Mouse (Mus musculus): ENCODE measurements around the gene Supt3. TPM values are rescaled to one million over a fixed set of nuclear protein-coding genes. Genes with fewer than 3 reads are reported as not detected.

Supt3 gene
- polyA plus RNA-seq, 1 experiment from 2014 or later: 27.0 TPM

DNA sequence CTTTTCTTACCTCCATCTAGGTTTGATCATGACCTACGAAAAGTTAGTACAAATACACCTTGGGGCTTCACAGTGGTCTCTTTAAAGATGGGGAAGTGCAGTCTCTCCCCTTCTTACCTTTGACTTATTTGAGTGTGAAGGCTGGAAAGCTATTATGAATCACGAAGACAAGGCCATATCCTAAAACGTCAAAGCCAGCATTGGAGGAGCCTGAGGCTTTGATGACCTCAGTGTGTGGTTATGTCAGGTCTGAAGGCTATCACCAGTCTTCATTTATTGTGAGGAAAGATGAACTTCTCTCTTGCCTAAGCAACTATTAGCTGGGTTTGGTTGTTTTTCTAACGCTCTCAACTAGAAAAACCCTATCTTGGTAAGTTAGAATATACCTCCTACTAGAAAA is 239.8 kb downstream of the Supt3 start:
- Histone ChIP-seq H3K9me3 (ENCODE audit: control insufficient read depth, low read length) (no peaks in the 10 kb centered on the region), H3K36me3 (ENCODE audit: control insufficient read depth, insufficient read depth, low read length) (no peaks in the 10 kb centered on the region), H3K4me1 (ENCODE audit: control insufficient read depth, insufficient read depth, low read length) (no peaks in the 10 kb centered on the region), H3K27ac (ENCODE audit: low read depth, low read length) (no peak overlapping the region), H3K4me2 (no peak overlapping the region), H3K9ac (ENCODE audit: low read length) (no peak overlapping the region), H3K27me3 (ENCODE audit: control insufficient read depth, insufficient read depth, low read length) (no peaks in the 10 kb centered on the region), H3K4me3 (ENCODE audit: low read depth, low read length) (no peak overlapping the region)
- ATAC-seq (ENCODE audit: low FRiP score): no peak
- no peak for DNase-seq (ENCODE audit: low spot score, missing footprints)
- 90% methylated on average over 4 of the region's 4 CpGs for WGBS

DNA sequence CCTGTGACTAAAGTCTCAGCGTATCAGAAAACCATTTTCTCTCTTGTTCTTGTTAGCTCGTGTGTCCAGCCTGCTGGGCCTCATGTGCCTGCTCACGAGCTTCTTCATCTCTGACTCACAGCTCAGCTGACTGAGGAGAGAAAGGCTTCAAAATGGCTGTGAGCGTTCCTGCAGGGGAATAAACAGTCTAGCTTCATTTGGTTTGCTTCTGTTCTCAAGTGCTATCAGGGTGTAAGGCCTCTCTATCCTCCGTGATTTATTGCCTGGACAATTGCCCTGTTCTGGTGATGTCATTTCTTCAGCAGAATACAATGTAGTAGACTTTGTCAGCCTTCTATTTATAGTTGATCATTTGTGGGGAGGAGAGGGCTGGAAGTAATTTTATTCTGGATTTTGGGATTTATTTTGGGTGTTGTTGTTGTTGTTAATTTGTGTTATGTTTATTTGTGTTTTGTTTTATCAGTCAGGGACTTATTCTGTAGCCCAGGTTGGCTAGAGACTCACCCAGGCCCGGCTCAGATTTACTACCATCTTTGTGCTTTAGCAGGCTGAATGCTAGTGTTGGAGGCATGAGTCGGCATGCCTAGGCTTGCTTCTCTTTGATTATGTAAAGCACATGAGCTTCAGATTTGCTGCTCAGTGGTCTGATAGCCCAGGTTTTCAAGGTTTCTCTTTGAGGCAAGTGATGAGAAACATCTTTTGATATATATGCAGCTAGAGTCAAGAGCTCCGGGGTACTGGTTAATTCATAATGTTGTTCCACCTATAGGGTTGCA is 243.4 kb downstream of the Supt3 start:
- Histone ChIP-seq H3K4me1 (ENCODE audit: control insufficient read depth, insufficient read depth, low read length) (no peaks in the 10 kb centered on the region), H3K9me3 (ENCODE audit: control insufficient read depth, low read length) (no peaks in the 10 kb centered on the region), H3K9ac (ENCODE audit: low read length) (no peak overlapping the region), H3K36me3 (ENCODE audit: control insufficient read depth, insufficient read depth, low read length) (no peaks in the 10 kb centered on the region), H3K4me2 (no peak overlapping the region), H3K27me3 (ENCODE audit: control insufficient read depth, insufficient read depth, low read length) (no peaks in the 10 kb centered on the region), H3K27ac (ENCODE audit: low read depth, low read length) (no peak overlapping the region), H3K4me3 (ENCODE audit: low read depth, low read length) (no peak overlapping the region)
- WGBS: 88% methylated on average over 8 of the region's 8 CpGs
- ATAC-seq (ENCODE audit: low FRiP score): no peak
- no peak for DNase-seq (ENCODE audit: low spot score, missing footprints)

DNA sequence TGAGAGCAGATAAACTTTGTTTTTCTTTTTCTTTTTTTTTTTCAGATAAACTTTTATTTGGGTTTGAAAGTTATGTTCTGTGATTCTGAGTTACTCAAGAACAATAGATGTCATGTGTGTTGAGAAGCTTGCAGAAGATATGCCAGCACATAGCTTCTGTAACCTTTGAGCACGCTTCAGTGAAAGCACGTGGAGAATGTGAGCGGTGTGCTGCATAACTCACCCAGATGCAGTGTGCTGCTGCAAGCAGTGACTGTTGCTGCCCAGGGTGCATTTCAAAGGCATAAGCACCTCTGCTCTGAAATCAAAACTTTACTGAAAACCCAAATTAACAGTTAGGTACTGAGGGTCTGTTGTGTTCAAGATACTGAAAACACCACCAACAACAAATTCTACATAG is 251.5 kb downstream of the Supt3 start:
- Histone ChIP-seq H3K27ac (ENCODE audit: low read depth, low read length) (no peak overlapping the region), H3K4me1 (ENCODE audit: control insufficient read depth, insufficient read depth, low read length) (no peaks in the 10 kb centered on the region), H3K9ac (ENCODE audit: low read length) (no peak overlapping the region), H3K4me2 (no peak overlapping the region), H3K9me3 (ENCODE audit: control insufficient read depth, low read length) (no peaks in the 10 kb centered on the region), H3K4me3 (ENCODE audit: low read depth, low read length) (no peak overlapping the region), H3K36me3 (ENCODE audit: control insufficient read depth, insufficient read depth, low read length) (no peaks in the 10 kb centered on the region), H3K27me3 (ENCODE audit: control insufficient read depth, insufficient read depth, low read length) (no peaks in the 10 kb centered on the region)
- ATAC-seq (ENCODE audit: low FRiP score) (no peak), DNase-seq (ENCODE audit: low spot score, missing footprints) (no peak)
- WGBS: 67% methylated on average over 3 of the region's 3 CpGs

- Histone ChIP-seq H3K27ac (ENCODE audit: low read depth, low read length) (no peak overlapping the region), H3K4me2 (no peak overlapping the region), H3K9me3 (ENCODE audit: control insufficient read depth, low read length) (no peaks in the 10 kb centered on the region), H3K27me3 (ENCODE audit: control insufficient read depth, insufficient read depth, low read length) (no peaks in the 10 kb centered on the region), H3K9ac (ENCODE audit: low read length) (no peak overlapping the region), H3K4me3 (ENCODE audit: low read depth, low read length) (no peak overlapping the region), H3K4me1 (ENCODE audit: control insufficient read depth, insufficient read depth, low read length) (no peaks in the 10 kb centered on the region), H3K36me3 (ENCODE audit: control insufficient read depth, insufficient read depth, low read length) (no peaks in the 10 kb centered on the region)
- DNase-seq (ENCODE audit: low spot score, missing footprints) (no peak), ATAC-seq (ENCODE audit: low FRiP score) (no peak)
- 97% methylated on average over 1 of the region's 1 CpGs for WGBS
Observed at GRCm38 (mm10) chr17:45029106-45029505, 252.2 kb downstream of the Supt3 start.

DNA sequence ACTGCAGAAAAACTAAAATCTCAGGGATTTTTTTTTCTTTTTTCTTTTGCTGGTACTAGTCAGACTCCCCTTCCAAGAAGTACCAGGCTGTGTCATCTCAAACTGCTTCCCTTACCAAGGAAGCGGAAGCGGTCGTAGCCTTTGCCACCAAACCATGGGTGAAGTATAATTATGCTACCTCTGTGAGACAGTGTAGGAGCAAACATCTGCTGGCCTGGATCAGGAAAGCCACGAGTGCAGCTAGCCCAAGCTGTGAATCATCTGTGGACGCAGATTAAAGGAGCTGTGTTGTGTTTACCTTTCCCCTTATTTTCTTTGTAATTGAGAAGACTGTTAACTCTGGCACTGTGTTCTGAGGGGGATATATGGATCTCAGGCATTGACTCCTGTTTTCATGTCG is 255.3 kb downstream of the Supt3 start:
- no peaks in the 10 kb centered on the region for H3K27me3 ChIP-seq (ENCODE audit: control insufficient read depth, insufficient read depth, low read length)
- H3K9ac ChIP-seq (ENCODE audit: low read length): no peak overlapping the region
- H3K4me1 ChIP-seq (ENCODE audit: control insufficient read depth, insufficient read depth, low read length): no peaks in the 10 kb centered on the region
- no peak overlapping the region for H3K27ac ChIP-seq (ENCODE audit: low read depth, low read length)
- WGBS: 69% methylated on average over 6 of the region's 6 CpGs
- no peaks in the 10 kb centered on the region for H3K36me3 ChIP-seq (ENCODE audit: control insufficient read depth, insufficient read depth, low read length)
- no peak for DNase-seq (ENCODE audit: low spot score, missing footprints)
- no peak for ATAC-seq (ENCODE audit: low FRiP score)
- no peaks in the 10 kb centered on the region for H3K9me3 ChIP-seq (ENCODE audit: control insufficient read depth, low read length)
- no peak overlapping the region for H3K4me2 ChIP-seq
- H3K4me3 ChIP-seq (ENCODE audit: low read depth, low read length): no peak overlapping the region

GRCm38 (mm10) chr17:45033617-45034016 is 256.7 kb downstream of the Supt3 start:
- H3K4me2 ChIP-seq: no peak overlapping the region
- H3K9me3 ChIP-seq (ENCODE audit: control insufficient read depth, low read length): no peaks in the 10 kb centered on the region
- no peak overlapping the region for H3K4me3 ChIP-seq (ENCODE audit: low read depth, low read length)
- H3K27me3 ChIP-seq (ENCODE audit: control insufficient read depth, insufficient read depth, low read length): no peaks in the 10 kb centered on the region
- no peaks in the 10 kb centered on the region for H3K4me1 ChIP-seq (ENCODE audit: control insufficient read depth, insufficient read depth, low read length)
- no peak for DNase-seq (ENCODE audit: low spot score, missing footprints)
- H3K9ac ChIP-seq (ENCODE audit: low read length): no peak overlapping the region
- no peak overlapping the region for H3K27ac ChIP-seq (ENCODE audit: low read depth, low read length)
- WGBS: 78% methylated on average over 7 of the region's 7 CpGs
- ATAC-seq (ENCODE audit: low FRiP score): no peak
- no peaks in the 10 kb centered on the region for H3K36me3 ChIP-seq (ENCODE audit: control insufficient read depth, insufficient read depth, low read length)

DNA sequence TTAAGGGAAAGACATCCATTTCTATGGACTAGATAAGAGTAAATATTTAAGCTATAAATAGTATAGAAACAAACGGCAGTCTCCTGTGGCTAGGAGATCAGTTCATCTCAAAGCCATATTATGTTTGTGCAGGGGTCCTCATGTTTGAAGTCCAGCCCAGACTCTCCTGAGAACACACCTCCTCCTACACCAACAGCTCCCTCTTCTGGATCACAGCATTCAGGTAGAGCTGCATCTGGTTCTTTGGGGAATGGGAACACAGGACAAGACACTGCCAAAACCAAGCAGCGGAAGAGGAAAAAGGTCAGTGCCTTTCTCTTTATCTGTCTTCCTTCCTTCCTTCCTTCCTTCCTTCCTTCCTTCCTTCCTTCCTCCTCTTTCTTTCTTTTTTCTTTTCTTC is 264.1 kb downstream of the Supt3 start:
- Histone ChIP-seq H3K36me3 (ENCODE audit: control insufficient read depth, insufficient read depth, low read length) (no peaks in the 10 kb centered on the region), H3K4me1 (ENCODE audit: control insufficient read depth, insufficient read depth, low read length) (no peaks in the 10 kb centered on the region), H3K27me3 (ENCODE audit: control insufficient read depth, insufficient read depth, low read length) (no peaks in the 10 kb centered on the region), H3K27ac (ENCODE audit: low read depth, low read length) (no peak overlapping the region), H3K9ac (ENCODE audit: low read length) (no peak overlapping the region), H3K4me3 (ENCODE audit: low read depth, low read length) (no peak overlapping the region), H3K4me2 (no peak overlapping the region), H3K9me3 (ENCODE audit: control insufficient read depth, low read length) (no peaks in the 10 kb centered on the region)
- ATAC-seq (ENCODE audit: low FRiP score) (no peak), DNase-seq (ENCODE audit: low spot score, missing footprints) (no peak)
- WGBS: 87% methylated on average over 2 of the region's 2 CpGs

DNA sequence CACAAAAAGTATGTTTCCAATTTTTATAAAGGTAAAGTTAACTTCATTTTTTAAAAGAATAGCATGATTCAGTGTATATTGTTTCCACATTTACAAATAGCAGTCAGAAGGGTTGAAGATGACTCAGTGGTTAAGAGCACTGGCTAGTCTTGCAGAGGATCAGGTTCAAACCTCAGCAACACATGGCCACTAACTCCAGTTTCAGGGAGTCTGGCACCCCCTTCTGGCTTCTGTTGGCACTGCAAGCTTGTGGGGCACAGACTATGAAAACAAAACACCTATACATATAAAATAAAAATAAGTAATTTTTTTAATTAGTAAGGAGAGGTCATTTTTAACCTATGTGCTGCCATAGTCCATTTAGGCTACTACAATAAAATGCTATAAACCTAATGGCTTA is 268.9 kb downstream of the Supt3 start:
- H3K4me1 ChIP-seq (ENCODE audit: control insufficient read depth, insufficient read depth, low read length): no peaks in the 10 kb centered on the region
- no peak for ATAC-seq (ENCODE audit: low FRiP score)

GRCm38 (mm10) chr17:45046583-45046982 is 269.6 kb downstream of the Supt3 start:
- H3K4me3 ChIP-seq (ENCODE audit: low read depth, low read length): no peak overlapping the region
- DNase-seq (ENCODE audit: low spot score, missing footprints): no peak
- H3K9ac ChIP-seq (ENCODE audit: low read length): no peak overlapping the region
- H3K4me1 ChIP-seq (ENCODE audit: control insufficient read depth, insufficient read depth, low read length): no peaks in the 10 kb centered on the region
- no peak for ATAC-seq (ENCODE audit: low FRiP score)
- 93% methylated on average over 3 of the region's 3 CpGs for WGBS
- H3K36me3 ChIP-seq (ENCODE audit: control insufficient read depth, insufficient read depth, low read length): no peaks in the 10 kb centered on the region
- no peak overlapping the region for H3K27ac ChIP-seq (ENCODE audit: low read depth, low read length)
- no peak overlapping the region for H3K4me2 ChIP-seq
- no peaks in the 10 kb centered on the region for H3K9me3 ChIP-seq (ENCODE audit: control insufficient read depth, low read length)
- H3K27me3 ChIP-seq (ENCODE audit: control insufficient read depth, insufficient read depth, low read length): no peaks in the 10 kb centered on the region

More for the DNA sequence above, 268.9 kb downstream of the Supt3 start:
- DNase-seq (ENCODE audit: low spot score, missing footprints): no peak
- no peak overlapping the region for H3K4me2 ChIP-seq
- H3K36me3 ChIP-seq (ENCODE audit: control insufficient read depth, insufficient read depth, low read length): no peaks in the 10 kb centered on the region
- H3K9me3 ChIP-seq (ENCODE audit: control insufficient read depth, low read length): no peaks in the 10 kb centered on the region
- no peak overlapping the region for H3K27ac ChIP-seq (ENCODE audit: low read depth, low read length)
- no peak overlapping the region for H3K9ac ChIP-seq (ENCODE audit: low read length)
- no peaks in the 10 kb centered on the region for H3K27me3 ChIP-seq (ENCODE audit: control insufficient read depth, insufficient read depth, low read length)
- H3K4me3 ChIP-seq (ENCODE audit: low read depth, low read length): no peak overlapping the region

Data from midbrain, embryonic 11.5 days (tissue).